Mouse (Mus musculus): ENCODE results near the gene Prss56. TPM values are rescaled to one million over a fixed set of nuclear protein-coding genes. Genes with fewer than 3 reads are reported as not detected.

The Prss56 gene
- polyA plus RNA-seq, 1 experiment from 2014 or later: 0.46 TPM

DNA sequence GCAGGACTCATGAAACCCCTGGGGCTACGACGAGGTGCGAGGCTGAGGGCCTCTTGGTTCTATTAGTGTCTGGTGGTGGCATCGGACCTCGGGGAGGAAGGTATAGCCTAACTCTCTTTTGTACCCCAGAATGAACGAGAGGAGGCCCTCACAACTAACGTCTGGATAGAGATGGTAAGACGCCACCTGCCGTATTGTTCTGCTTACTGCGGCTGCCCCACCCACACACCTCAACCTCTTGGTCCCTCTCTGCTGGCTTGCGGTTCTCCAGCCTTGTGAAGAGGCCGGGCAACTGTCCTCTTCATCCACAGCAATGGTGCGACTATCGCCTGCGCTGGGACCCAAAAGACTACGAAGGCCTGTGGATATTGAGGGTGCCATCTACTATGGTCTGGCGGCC, 23.2 kb downstream of the Prss56 start:
- no peak for ATAC-seq (ENCODE audit: low read depth)
- Histone ChIP-seq H3K4me2 (ENCODE audit: low read depth, low read length) (no peak overlapping the region), H3K27me3 (ENCODE audit: control insufficient read depth, insufficient read depth, low read length) (no peaks in the 10 kb centered on the region), H3K4me1 (ENCODE audit: control insufficient read depth, insufficient read depth, low read length) (no peaks in the 10 kb centered on the region), H3K36me3 (ENCODE audit: control insufficient read depth, insufficient read depth, low read length) (no peaks in the 10 kb centered on the region), H3K9ac (replicated peaks; ENCODE audit: low read depth, low read length) (no peak overlapping the region), H3K9me3 (ENCODE audit: control insufficient read depth, low read length) (no peaks in the 10 kb centered on the region), H3K4me3 (ENCODE audit: low read depth, low read length) (no peak overlapping the region), H3K27ac (ENCODE audit: low read depth, low read length) (no peak overlapping the region)
- 17% methylated on average over 17 of the region's 17 CpGs for WGBS

DNA sequence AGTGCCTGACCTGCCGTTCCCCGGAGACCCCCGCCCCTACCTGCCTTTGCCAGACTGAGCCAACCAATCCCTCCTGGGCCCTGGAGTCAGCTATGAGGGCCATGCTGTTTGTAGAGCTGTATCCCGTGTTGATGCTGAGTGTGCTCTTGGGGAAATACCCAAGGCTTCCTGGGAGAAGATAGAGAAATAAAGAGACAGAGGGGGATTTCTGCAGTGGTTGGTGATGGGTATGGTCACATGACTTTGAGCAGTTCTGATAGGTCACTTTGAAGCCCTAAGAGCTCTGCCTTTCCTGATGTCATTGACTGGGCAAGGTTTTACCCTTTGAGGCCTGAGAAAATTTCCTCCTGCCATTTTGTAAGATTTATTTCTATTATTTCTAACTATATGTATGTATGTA, 28.3 kb downstream of the Prss56 start:
- no peak for ATAC-seq (ENCODE audit: low read depth)
- 91% methylated on average over 4 of the region's 4 CpGs for WGBS
- Histone ChIP-seq H3K27ac (ENCODE audit: low read depth, low read length) (no peak overlapping the region), H3K4me3 (ENCODE audit: low read depth, low read length) (no peak overlapping the region), H3K4me1 (ENCODE audit: control insufficient read depth, insufficient read depth, low read length) (peaks cover 21% of the 10 kb centered on the region), H3K36me3 (ENCODE audit: control insufficient read depth, insufficient read depth, low read length) (no peaks in the 10 kb centered on the region), H3K27me3 (ENCODE audit: control insufficient read depth, insufficient read depth, low read length) (no peaks in the 10 kb centered on the region), H3K9me3 (ENCODE audit: control insufficient read depth, low read length) (no peaks in the 10 kb centered on the region), H3K9ac (replicated peaks; ENCODE audit: low read depth, low read length) (no peak overlapping the region), H3K4me2 (ENCODE audit: low read depth, low read length) (no peak overlapping the region)

DNA sequence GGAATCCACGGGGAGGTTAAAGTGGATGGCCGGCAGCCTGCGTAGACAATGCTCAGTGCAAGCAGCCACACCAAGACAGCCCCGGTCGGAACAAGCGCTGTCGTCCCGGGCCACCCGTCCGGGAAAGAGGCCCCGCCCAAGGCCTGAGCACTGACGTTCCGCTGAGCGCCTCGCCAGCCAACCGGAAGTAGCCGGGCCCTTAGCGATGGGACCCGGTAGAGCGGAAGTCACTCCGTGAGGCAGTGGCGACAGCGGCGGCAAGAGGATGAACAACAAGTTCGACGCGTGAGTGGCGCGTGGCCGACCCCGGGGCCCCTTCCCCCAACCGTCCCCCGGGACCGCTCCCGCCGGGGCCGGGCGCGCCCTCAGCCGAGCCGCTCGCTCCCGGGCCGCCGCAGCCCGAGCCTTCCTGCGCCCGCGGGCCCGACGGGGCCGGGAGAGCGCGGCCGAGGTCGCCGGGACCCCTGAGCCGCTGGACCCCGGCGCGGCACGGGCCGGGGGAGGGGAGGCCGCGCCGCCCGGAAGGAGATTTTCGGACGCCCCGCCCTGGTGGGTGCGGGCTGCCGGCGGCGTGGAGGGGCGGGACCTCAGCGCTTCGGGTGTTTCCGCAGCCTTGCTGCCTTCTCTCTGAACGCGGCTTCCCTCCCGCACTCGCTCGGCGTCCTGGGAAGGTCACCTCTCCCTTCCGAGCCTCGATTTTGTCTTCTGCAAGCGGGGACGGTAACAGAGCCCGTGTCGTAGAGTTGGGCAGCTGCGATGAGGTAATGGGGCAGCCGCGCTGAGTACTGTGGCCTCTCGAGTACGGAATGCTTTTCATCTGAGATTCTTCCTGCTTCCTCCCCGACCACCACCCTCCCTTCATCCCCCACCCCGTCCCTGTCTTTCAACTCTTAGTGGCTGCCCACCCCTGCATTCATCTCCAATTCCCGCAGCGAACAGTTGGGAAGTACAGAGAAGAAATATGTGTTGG, 30.9 kb downstream of the Prss56 start, which contains the start of gene Eif4e2:
Gene Eif4e2 (plus strand): TSS at position 180 of the 970 bp plus-strand sequence.
- peak; percentile 99 for ATAC-seq (ENCODE audit: low read depth)
- Histone ChIP-seq H3K9ac (replicated peaks; ENCODE audit: low read depth, low read length) (peak within 1 kb of the TSS; percentile 94), H3K4me2 (ENCODE audit: low read depth, low read length) (peak within 1 kb of the TSS; percentile 77), H3K27me3 (ENCODE audit: control insufficient read depth, insufficient read depth, low read length) (no peaks in the 10 kb centered on the region), H3K36me3 (ENCODE audit: control insufficient read depth, insufficient read depth, low read length) (no peaks in the 10 kb centered on the region), H3K4me1 (ENCODE audit: control insufficient read depth, insufficient read depth, low read length) (peaks cover 23% of the 10 kb centered on the region), H3K9me3 (ENCODE audit: control insufficient read depth, low read length) (no peaks in the 10 kb centered on the region), H3K4me3 (ENCODE audit: low read depth, low read length) (peak within 1 kb of the TSS; percentile 73), H3K27ac (ENCODE audit: low read depth, low read length) (peak within 1 kb of the TSS; percentile 98)
- 1% methylated on average over 69 of the region's 99 CpGs for WGBS

DNA sequence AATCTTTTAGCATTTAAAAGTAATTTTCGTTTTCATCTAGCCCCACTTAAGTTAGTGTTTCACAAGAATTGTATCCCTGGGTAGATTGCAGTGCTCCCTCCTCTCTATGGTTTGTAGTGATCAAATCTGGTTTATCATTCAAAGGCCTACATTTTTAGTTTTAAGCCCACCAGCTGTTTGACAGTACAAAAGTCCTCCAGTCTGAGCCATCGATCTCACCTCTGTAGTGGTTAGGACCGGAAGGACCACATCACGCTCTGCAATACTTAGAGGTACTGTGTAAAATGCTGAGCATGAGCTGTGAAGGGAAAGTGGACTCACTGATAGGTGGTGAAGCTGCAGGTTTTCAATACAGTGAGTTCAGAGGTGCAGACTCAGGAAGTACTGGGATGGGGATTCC, 31.6 kb downstream of the Prss56 start:
- peaks cover 2% of the 10 kb centered on the region; the same call in 1 of the 2 replicates for H3K36me3 ChIP-seq (ENCODE audit: control insufficient read depth, insufficient read depth, low read length)
- H3K4me1 ChIP-seq (ENCODE audit: control insufficient read depth, insufficient read depth, low read length): peaks cover 23% of the 10 kb centered on the region
- WGBS: 41% methylated on average over 4 of the region's 4 CpGs
- peak overlapping the region; percentile 73 for H3K4me3 ChIP-seq (ENCODE audit: low read depth, low read length)
- H3K27ac ChIP-seq (ENCODE audit: low read depth, low read length): peak overlapping the region; percentile 98
- no peaks in the 10 kb centered on the region for H3K9me3 ChIP-seq (ENCODE audit: control insufficient read depth, low read length)
- no peaks in the 10 kb centered on the region for H3K27me3 ChIP-seq (ENCODE audit: control insufficient read depth, insufficient read depth, low read length)
- H3K9ac ChIP-seq (replicated peaks; ENCODE audit: low read depth, low read length): peak overlapping the region; percentile 94
- no peak for ATAC-seq (ENCODE audit: low read depth)
- peak overlapping the region; percentile 77 for H3K4me2 ChIP-seq (ENCODE audit: low read depth, low read length)

DNA sequence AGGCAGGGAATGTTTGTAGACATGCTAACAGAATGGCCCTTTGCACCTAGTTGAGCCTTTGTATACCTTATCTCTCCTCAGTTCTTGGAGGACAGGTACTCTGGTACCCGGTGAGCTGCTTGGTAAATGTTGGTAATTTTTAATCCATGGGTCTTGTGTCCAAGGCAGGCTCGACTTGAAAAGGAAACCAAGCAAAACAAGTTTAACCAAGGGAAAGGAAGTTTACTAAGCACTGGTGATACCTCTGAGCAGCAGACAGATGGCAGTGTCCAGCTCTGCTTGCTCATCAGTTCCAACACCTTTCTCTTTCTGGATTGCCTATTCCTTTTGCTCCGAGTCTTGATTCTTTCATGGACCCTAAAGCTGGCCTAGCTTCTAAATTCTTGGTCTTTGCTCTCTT, 34.8 kb downstream of the Prss56 start:
- 70% methylated on average over 3 of the region's 3 CpGs for WGBS
- Histone ChIP-seq H3K9ac (replicated peaks; ENCODE audit: low read depth, low read length) (0 out of 2 replicates have a peak overlapping the region, but pooled peaks have one; percentile 7), H3K27me3 (ENCODE audit: control insufficient read depth, insufficient read depth, low read length) (no peaks in the 10 kb centered on the region), H3K27ac (ENCODE audit: low read depth, low read length) (no peak overlapping the region), H3K36me3 (ENCODE audit: control insufficient read depth, insufficient read depth, low read length) (peaks cover 30% of the 10 kb centered on the region), H3K9me3 (ENCODE audit: control insufficient read depth, low read length) (no peaks in the 10 kb centered on the region), H3K4me3 (ENCODE audit: low read depth, low read length) (no peak overlapping the region), H3K4me2 (ENCODE audit: low read depth, low read length) (no peak overlapping the region), H3K4me1 (ENCODE audit: control insufficient read depth, insufficient read depth, low read length) (peaks cover 22% of the 10 kb centered on the region)
- no peak for ATAC-seq (ENCODE audit: low read depth)

DNA sequence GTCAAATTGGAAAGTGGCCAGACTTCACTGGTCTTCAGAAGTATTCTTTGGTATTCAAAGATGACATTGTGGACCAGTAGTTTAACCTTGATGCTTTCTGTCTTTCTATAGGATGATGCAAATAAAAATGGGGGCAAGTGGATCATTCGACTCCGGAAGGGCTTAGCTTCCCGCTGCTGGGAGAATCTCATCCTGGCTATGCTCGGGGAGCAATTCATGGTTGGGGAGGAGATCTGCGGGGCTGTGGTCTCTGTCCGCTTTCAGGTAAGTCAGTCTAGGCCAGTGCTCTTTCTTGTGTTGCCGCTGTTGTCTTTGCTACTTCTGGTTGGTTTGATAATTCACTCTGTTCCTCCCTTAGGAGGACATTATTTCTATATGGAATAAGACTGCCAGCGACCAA, 42.6 kb downstream of the Prss56 start:
- no peak overlapping the region for H3K4me2 ChIP-seq (ENCODE audit: low read depth, low read length)
- no peaks in the 10 kb centered on the region for H3K27me3 ChIP-seq (ENCODE audit: control insufficient read depth, insufficient read depth, low read length)
- peaks cover 71% of the 10 kb centered on the region for H3K36me3 ChIP-seq (ENCODE audit: control insufficient read depth, insufficient read depth, low read length)
- H3K9ac ChIP-seq (replicated peaks; ENCODE audit: low read depth, low read length): no peak overlapping the region
- 93% methylated on average over 8 of the region's 8 CpGs for WGBS
- H3K4me3 ChIP-seq (ENCODE audit: low read depth, low read length): no peak overlapping the region
- ATAC-seq (ENCODE audit: low read depth): no peak
- H3K4me1 ChIP-seq (ENCODE audit: control insufficient read depth, insufficient read depth, low read length): no peaks in the 10 kb centered on the region
- no peaks in the 10 kb centered on the region for H3K9me3 ChIP-seq (ENCODE audit: control insufficient read depth, low read length)
- no peak overlapping the region for H3K27ac ChIP-seq (ENCODE audit: low read depth, low read length)

DNA sequence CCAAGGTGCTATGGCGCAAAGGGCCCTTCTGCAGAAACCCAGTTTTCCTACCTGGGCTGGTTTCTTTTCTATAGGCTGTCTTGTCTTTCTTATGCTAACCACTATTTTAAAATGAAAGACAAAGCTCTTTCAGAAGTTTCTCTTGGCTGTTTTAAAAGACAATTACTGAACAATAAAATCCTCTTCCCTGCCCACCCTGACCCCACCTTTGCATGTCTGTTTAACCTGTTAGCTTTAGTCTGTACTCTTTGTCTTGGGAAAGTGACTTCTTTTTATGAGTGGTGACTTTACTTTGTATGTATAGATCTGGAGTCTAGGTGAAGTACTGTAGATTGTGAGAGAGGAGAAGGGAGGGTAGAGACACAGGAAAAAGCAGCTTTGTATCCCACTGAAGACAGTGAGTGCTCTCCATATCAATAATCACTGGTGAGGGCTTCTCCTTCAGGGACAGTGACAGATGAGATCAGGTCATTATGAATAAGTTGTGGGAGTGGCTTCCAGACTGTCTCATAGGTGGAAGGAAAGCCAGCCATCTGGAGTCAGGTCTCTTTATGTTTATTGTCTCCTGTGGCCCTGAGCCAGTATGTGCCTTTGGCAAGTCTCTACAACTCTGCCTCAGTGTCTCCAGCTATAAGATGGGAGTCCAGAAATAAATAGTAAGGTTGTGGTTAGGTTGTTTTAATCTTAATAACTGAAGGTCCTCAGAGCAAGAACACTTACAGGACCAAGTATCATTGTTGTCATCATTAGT, 43.5 kb downstream of the Prss56 start:
- ATAC-seq (ENCODE audit: low read depth): no peak

DNA sequence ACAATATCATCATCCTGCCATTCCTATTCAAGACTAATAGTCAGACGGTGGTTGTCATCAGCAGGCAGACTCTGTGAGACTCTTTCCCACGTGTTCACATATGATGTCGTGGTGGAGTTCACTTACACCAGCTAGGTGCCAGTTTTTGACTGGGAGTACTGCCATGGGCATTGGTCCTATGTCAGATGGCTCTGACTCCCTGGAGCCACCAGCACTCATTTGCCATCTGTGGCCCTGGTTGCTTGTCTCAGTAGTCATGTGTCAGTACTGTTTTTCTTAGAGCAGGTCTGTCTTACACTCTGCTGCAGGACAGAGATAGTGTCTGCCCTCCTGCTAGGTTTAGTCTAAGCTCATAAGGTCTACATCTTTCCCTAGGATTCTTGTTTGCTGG, 44.0 kb downstream of the Prss56 start:
- H3K36me3 ChIP-seq (ENCODE audit: control insufficient read depth, insufficient read depth, low read length): peaks cover 64% of the 10 kb centered on the region
- no peak overlapping the region for H3K9ac ChIP-seq (replicated peaks; ENCODE audit: low read depth, low read length)
- no peaks in the 10 kb centered on the region for H3K4me1 ChIP-seq (ENCODE audit: control insufficient read depth, insufficient read depth, low read length)
- H3K27ac ChIP-seq (ENCODE audit: low read depth, low read length): no peak overlapping the region
- H3K4me2 ChIP-seq (ENCODE audit: low read depth, low read length): no peak overlapping the region
- H3K4me3 ChIP-seq (ENCODE audit: low read depth, low read length): no peak overlapping the region
- no peak for ATAC-seq (ENCODE audit: low read depth)
- H3K9me3 ChIP-seq (ENCODE audit: control insufficient read depth, low read length): no peaks in the 10 kb centered on the region
- H3K27me3 ChIP-seq (ENCODE audit: control insufficient read depth, insufficient read depth, low read length): no peaks in the 10 kb centered on the region
- WGBS: 83% methylated on average over 3 of the region's 3 CpGs

More for the DNA sequence above, 43.5 kb downstream of the Prss56 start:
- no peaks in the 10 kb centered on the region for H3K9me3 ChIP-seq (ENCODE audit: control insufficient read depth, low read length)
- no peak overlapping the region for H3K4me3 ChIP-seq (ENCODE audit: low read depth, low read length)
- 100% methylated on average over 1 of the region's 1 CpGs for WGBS
- H3K27ac ChIP-seq (ENCODE audit: low read depth, low read length): no peak overlapping the region
- H3K9ac ChIP-seq (replicated peaks; ENCODE audit: low read depth, low read length): no peak overlapping the region
- H3K4me1 ChIP-seq (ENCODE audit: control insufficient read depth, insufficient read depth, low read length): no peaks in the 10 kb centered on the region
- H3K36me3 ChIP-seq (ENCODE audit: control insufficient read depth, insufficient read depth, low read length): peaks cover 64% of the 10 kb centered on the region
- H3K27me3 ChIP-seq (ENCODE audit: control insufficient read depth, insufficient read depth, low read length): no peaks in the 10 kb centered on the region
- H3K4me2 ChIP-seq (ENCODE audit: low read depth, low read length): no peak overlapping the region

DNA sequence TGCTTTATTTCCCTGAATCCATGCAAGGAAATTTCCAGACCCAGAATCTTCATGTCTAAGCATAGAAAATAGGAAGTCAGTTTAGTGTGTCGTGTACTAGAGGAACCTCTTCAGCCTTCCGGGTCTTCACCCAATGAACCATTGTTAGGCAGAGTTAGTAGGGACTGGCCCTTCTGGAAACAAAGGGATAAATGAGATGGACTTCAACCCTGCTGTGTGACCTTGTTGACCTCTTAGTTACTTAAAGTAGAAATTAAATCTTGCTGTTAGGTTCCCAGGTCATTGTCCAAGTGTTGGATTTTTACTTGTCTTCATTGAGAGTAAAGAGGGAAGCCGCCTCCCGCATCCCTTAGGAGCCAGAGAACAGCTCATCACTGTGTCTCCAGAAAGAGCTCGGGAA, 47.5 kb downstream of the Prss56 start:
- H3K4me3 ChIP-seq (ENCODE audit: low read depth, low read length): no peak overlapping the region
- 70% methylated on average over 5 of the region's 5 CpGs for WGBS
- H3K4me1 ChIP-seq (ENCODE audit: control insufficient read depth, insufficient read depth, low read length): no peaks in the 10 kb centered on the region
- H3K27ac ChIP-seq (ENCODE audit: low read depth, low read length): no peak overlapping the region
- peaks cover 64% of the 10 kb centered on the region for H3K36me3 ChIP-seq (ENCODE audit: control insufficient read depth, insufficient read depth, low read length)
- ATAC-seq (ENCODE audit: low read depth): no peak
- no peaks in the 10 kb centered on the region for H3K27me3 ChIP-seq (ENCODE audit: control insufficient read depth, insufficient read depth, low read length)
- no peaks in the 10 kb centered on the region for H3K9me3 ChIP-seq (ENCODE audit: control insufficient read depth, low read length)
- no peak overlapping the region for H3K4me2 ChIP-seq (ENCODE audit: low read depth, low read length)
- H3K9ac ChIP-seq (replicated peaks; ENCODE audit: low read depth, low read length): no peak overlapping the region
